Mouse (Mus musculus): ENCODE measurements at regions not wholly inside any gene's neighbourhood (a gene's known extent, or its start where the extent isn't known, plus 50 kb on each side); places are given as distances from the start of the nearest gene placed in this dataset.
A peak's percentile ranks its signal among the peaks of the same experiment; 100 is the strongest.

GRCm38 (mm10) chr14:67139152-67139551 is 1130.1 kb upstream of the Gulo start:
- no peak for DNase-seq

GRCm38 (mm10) chr14:67136141-67136498 is 1127.1 kb upstream of the Gulo start:
- DNase-seq, result no peak

DNA sequence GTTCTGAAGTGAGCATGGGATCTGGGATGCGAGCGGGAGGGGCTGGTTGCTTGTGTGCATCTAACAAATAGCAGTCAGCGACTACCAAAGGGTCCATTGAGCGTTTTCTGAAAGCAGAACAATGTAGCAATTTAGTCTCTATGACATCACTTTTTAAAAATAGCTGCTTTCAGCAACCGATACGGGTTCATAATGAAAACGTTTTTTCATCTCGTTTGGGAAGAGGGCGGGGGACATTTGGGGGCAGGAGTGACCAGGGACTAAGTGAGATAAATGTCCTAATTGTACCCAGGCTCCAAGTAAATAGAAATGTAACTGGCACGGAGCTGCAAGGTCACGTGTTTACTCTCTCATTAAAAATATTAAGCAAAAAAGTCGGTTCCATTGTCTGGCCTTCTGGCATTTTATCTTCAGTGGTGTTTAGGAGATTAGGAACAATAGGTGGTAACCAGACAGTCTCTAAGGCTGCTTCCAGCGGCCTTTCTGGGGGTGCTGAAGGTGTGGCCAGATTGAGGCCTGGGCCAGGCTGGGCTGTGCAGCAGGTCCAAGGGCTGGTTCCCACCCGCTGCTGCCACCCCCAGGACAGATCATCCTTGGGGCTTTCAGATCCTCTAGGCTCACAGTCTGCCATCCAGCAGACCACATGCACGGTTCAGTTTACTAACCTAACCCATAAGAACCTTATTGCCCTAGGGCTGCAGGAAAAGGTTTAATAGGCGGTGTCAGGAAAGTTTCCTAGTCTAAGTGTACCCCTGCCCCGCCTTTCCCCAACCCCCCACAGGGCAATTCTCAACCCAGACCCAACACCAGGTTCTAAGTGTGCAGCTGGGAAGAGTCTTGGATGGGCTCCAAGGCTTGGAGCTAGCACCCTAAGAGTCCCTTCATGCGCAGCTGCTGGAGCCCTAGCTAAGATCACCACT is 1126.5 kb upstream of the Gulo start:
- DNase-seq, result peak; percentile 28

DNA sequence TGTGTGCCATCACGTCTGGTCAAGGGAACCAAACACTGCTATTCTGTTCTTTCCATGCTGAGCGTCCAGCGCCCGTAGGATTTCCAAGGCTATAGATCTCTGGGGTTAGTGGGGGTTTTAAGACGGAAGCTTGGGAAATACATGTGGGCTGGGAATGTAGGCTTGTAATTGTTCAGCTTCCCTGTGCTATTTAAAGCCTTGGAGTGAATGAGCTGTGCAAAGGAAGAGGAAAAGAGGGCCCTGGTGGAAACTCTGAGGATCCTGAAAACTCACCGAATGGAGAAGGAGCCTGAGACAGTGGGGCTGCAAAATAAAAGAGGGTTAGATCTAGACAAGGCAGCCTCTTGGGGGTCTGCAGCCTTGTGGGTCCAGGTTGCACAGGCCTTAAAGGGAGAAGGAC is 1124.2 kb upstream of the Gulo start:
- no peak for DNase-seq

DNA sequence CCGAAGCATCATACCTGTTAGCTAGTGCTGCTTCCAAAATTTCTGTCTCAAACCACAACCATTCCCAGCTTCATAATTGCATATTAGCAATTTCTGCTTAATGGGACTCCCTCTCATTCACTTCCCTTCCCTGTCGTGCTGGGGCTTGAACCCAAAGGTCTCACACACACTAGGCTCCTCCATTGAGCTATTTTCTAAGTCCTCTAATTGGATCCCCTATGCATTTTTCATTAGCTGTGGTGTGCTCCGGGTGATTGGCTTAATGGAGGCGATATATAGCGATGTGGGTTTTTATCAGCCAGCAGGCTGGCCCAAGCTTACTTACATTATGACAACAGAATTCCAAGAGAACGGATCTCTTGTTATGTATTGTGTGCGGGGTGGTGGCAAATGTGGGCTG is 1118.1 kb upstream of the Gulo start:
- no peak for DNase-seq

GRCm38 (mm10) chr14:67126254-67126653 is 1117.2 kb upstream of the Gulo start:
- DNase-seq, result no peak

DNA sequence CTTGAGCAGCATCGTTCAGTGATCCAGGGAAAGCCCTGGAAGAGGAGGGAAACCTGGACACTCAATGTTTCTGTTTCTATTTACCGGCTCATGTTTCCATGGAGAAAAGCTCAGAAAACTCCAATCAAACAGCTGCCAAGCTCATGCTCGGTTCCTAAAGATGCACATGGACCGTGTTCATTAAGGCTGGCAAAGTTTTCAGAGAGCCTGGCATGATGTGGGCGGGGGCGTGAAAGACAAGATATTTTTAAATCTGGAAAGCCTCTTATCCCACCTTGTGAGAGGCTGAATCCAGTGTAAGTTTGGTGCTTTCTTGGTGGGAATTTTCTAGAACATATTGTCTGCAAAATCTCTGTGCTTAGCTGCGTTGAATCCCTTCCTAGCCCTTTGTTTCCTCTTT is 1114.3 kb upstream of the Gulo start:
- no peak for DNase-seq
